Mouse (Mus musculus): ENCODE results near the gene Dad1. TPM values are rescaled to one million over a fixed set of nuclear protein-coding genes. Genes with fewer than 3 reads are reported as not detected.
A peak's percentile ranks its signal among the peaks of the same experiment; 100 is the strongest.

Gene Dad1
- total RNA-seq (2014; fragmentation: Nextera tagmentation): 223 and 226 TPM in 2 replicates
- total RNA-seq (2017): 112 and 115 TPM in 2 replicates
- 16.6 and 17.0 TPM in 2 replicates for polyA plus RNA-seq (2012)

DNA sequence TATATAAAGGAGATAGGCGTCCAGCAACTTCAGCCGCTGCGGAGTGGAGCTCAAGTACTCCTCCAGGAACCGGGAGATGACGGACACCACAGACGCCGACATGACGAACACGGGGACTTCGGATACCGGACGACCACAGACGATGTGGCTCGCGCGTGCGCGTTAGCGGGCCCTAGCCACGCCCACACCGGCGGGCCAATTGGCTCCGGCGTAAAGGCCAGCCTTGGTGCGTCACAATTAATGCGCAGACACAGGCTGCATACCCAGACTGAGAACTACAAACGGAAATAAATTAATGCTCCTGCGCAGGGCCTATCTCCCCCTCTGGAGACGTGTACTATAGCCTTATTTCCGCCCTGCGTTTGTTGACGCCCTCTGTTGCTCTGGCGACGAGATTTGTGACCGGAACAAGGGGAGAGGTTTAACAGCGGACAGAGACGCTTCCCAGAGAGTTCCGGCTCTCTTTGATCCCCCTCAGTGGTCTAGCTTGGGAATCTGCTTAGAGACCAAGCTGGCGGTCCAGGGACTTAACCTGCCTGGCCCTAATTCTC, at the start of gene Dad1, which contains the start of gene Abhd4:
TSS of gene Dad1 (minus strand) at position 364 of the 551 bp plus-strand sequence.
TSS of gene Abhd4 (plus strand) at position 448 of the 551 bp plus-strand sequence.
- peaks cover 46% of the 10 kb centered on the region for H3K4me1 ChIP-seq (ENCODE audit: insufficient read depth, low read depth, low read length)
- ATAC-seq (ENCODE audit: extremely low read depth, insufficient number of reproducible peaks, low FRiP score, poor library complexity, severe bottlenecking) (peak; percentile 99), DNase-seq (ENCODE audit: low spot score) (peak; percentile 88)
- peak within 1 kb of the TSS; percentile 84 for H3K4me3 ChIP-seq (ENCODE audit: low read depth, low read length)
- H3K9me3 ChIP-seq (replicated peaks): no peaks in the 10 kb centered on the region
- TF ChIP-seq CTCF (IDR thresholded peaks at IDR 0.05; ENCODE audit: low read depth, low read length) (no peak), TAL1 (conservative IDR thresholded peaks at IDR 0.05; ENCODE audit: low read depth, low read length) (no peak), POLR2AphosphoS5 (IDR thresholded peaks at IDR 0.05; ENCODE audit: insufficient replicate concordance, low read depth, low read length) (no peak), GATA2 (IDR thresholded peaks at IDR 0.05; ENCODE audit: borderline replicate concordance, low read depth, low read length) (no peak), GATA1 (IDR thresholded peaks at IDR 0.05; ENCODE audit: borderline replicate concordance, low read length) (no peak)
- H3K27me3 ChIP-seq (ENCODE audit: insufficient read depth, low read length): no peaks in the 10 kb centered on the region
- H3K36me3 ChIP-seq (replicated peaks): peaks cover 32% of the 10 kb centered on the region

DNA sequence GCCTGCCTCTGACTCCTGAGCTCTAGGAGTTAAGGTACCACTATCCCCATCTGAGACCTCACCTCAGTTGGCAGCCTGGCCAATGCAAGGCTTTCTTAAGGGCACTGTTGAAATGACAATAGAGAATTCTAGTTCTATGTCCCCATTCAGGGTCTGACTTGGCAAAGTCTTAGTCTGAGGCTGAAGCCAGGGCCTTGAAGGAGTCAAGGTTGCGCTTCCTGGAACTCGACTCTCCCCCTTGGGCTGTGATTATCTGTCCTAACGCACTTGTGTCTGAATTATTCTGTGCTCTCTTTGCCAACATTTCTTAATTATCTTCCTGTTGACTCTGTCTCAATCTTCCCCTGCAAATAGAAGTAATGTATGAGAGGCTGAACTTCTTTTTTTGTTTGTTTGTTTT, 46.8 kb upstream of the Dad1 start:
- no peak overlapping the region for H3K4me3 ChIP-seq (ENCODE audit: low read depth, low read length)

DNA sequence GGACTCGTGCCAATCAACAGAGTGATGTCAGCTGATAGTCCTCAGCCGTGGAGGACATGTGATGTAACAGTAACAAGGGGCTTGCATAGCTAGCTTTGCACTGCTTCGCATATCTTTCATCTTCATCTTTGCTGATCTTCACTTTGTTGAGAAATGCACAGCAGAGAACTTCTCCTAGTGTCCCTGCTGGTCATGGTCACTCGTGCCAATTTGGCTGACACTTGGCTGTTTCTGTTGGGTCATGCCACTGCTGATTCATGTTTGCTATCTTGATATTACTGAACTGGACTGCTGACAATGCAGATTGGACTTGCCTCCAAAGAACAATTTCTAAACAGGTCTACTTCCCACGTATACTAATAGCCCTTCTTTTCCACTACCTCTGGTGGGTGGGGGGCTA, 46.2 kb upstream of the Dad1 start:
- H3K4me1 ChIP-seq (ENCODE audit: insufficient read depth, low read depth, low read length): no peaks in the 10 kb centered on the region
- no peak for ATAC-seq (ENCODE audit: extremely low read depth, insufficient number of reproducible peaks, low FRiP score, poor library complexity, severe bottlenecking)
- peaks cover 4% of the 10 kb centered on the region; the same call in 1 of the 2 replicates for H3K27me3 ChIP-seq (ENCODE audit: insufficient read depth, low read length)
- no peak overlapping the region for H3K4me3 ChIP-seq (ENCODE audit: low read depth, low read length)
- H3K36me3 ChIP-seq (replicated peaks): no peaks in the 10 kb centered on the region
- no peak for DNase-seq (ENCODE audit: low spot score)
- no peaks in the 10 kb centered on the region for H3K9me3 ChIP-seq (replicated peaks)
- no peak for TF ChIP-seq POLR2AphosphoS5 (IDR thresholded peaks at IDR 0.05; ENCODE audit: insufficient replicate concordance, low read depth, low read length)
- no peak for TF ChIP-seq GATA2 (IDR thresholded peaks at IDR 0.05; ENCODE audit: borderline replicate concordance, low read depth, low read length)
- TF ChIP-seq TAL1 (conservative IDR thresholded peaks at IDR 0.05; ENCODE audit: low read depth, low read length): no peak
- TF ChIP-seq CTCF (IDR thresholded peaks at IDR 0.05; ENCODE audit: low read depth, low read length): no peak
- TF ChIP-seq GATA1 (IDR thresholded peaks at IDR 0.05; ENCODE audit: borderline replicate concordance, low read length): no peak

More for the DNA sequence above, 46.8 kb upstream of the Dad1 start:
- DNase-seq (ENCODE audit: low spot score) (no peak), ATAC-seq (ENCODE audit: extremely low read depth, insufficient number of reproducible peaks, low FRiP score, poor library complexity, severe bottlenecking) (no peak)
- H3K9me3 ChIP-seq (replicated peaks): no peaks in the 10 kb centered on the region
- no peaks in the 10 kb centered on the region for H3K36me3 ChIP-seq (replicated peaks)
- H3K4me1 ChIP-seq (ENCODE audit: insufficient read depth, low read depth, low read length): no peaks in the 10 kb centered on the region
- H3K27me3 ChIP-seq (ENCODE audit: insufficient read depth, low read length): peaks cover 4% of the 10 kb centered on the region; the same call in 1 of the 2 replicates
- TF ChIP-seq GATA1 (IDR thresholded peaks at IDR 0.05; ENCODE audit: borderline replicate concordance, low read length) (no peak), TAL1 (conservative IDR thresholded peaks at IDR 0.05; ENCODE audit: low read depth, low read length) (no peak), CTCF (IDR thresholded peaks at IDR 0.05; ENCODE audit: low read depth, low read length) (no peak), GATA2 (IDR thresholded peaks at IDR 0.05; ENCODE audit: borderline replicate concordance, low read depth, low read length) (no peak), POLR2AphosphoS5 (IDR thresholded peaks at IDR 0.05; ENCODE audit: insufficient replicate concordance, low read depth, low read length) (no peak)

DNA sequence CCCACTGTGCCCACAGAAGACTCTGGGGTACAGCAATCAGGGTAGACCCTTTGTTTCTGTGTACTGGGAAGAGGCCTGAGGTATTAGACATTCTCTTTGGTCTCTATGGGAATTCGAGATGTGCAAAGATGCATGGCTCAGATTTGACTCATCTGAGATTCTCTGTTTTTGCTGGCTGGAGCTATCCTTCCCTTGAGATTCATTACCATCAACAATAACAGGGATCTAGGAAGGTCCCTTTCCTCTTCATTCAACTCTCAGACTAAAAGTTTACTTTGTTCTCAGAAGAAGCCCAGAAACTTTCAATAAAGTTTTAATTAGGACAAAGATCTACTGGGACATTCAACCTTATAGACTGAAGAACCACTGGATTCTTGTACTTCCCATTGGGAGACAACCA, 30.9 kb upstream of the Dad1 start, which contains the start of gene Olfr49:
TSS of gene Olfr49 (minus strand) at position 101 of the 400 bp plus-strand sequence.
- peaks cover 30% of the 10 kb centered on the region for H3K27me3 ChIP-seq (ENCODE audit: insufficient read depth, low read length)
- TF ChIP-seq TAL1 (conservative IDR thresholded peaks at IDR 0.05; ENCODE audit: low read depth, low read length): no peak
- TF ChIP-seq CTCF (IDR thresholded peaks at IDR 0.05; ENCODE audit: low read depth, low read length): no peak
- no peak for TF ChIP-seq POLR2AphosphoS5 (IDR thresholded peaks at IDR 0.05; ENCODE audit: insufficient replicate concordance, low read depth, low read length)
- no peak for TF ChIP-seq GATA1 (IDR thresholded peaks at IDR 0.05; ENCODE audit: borderline replicate concordance, low read length)
- TF ChIP-seq GATA2 (IDR thresholded peaks at IDR 0.05; ENCODE audit: borderline replicate concordance, low read depth, low read length): no peak
- DNase-seq (ENCODE audit: low spot score) (no peak), ATAC-seq (ENCODE audit: extremely low read depth, insufficient number of reproducible peaks, low FRiP score, poor library complexity, severe bottlenecking) (no peak)
- H3K4me1 ChIP-seq (ENCODE audit: insufficient read depth, low read depth, low read length): 0 out of 2 replicates have a peak, but pooled peaks cover 2% of the 10 kb centered on the region
- H3K4me3 ChIP-seq (ENCODE audit: low read depth, low read length): no peak within 1 kb of the TSS
- H3K36me3 ChIP-seq (replicated peaks): no peaks in the 10 kb centered on the region
- no peaks in the 10 kb centered on the region for H3K9me3 ChIP-seq (replicated peaks)

DNA sequence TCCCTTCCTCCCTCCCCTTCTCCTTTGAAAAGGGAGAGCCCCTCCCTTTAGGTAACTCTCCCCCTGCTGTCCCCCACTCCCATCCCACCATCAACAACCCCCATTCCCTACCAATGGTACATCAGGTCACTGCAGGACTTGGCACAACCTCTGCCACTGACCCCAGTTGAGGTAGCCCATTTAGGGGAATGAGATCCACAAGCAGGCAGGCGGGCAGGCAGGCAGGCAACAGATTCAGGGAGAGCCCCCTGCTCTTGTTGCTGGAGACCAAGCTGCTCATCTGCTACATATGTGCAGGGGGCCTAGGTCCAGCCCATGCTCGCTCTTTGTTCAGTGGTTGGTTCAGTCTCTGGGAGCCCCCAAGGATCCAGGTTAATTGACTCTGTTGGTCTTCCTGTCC, 22.5 kb upstream of the Dad1 start:
- Histone ChIP-seq H3K4me1 (ENCODE audit: insufficient read depth, low read depth, low read length) (no peaks in the 10 kb centered on the region), H3K27me3 (ENCODE audit: insufficient read depth, low read length) (peaks cover 20% of the 10 kb centered on the region), H3K36me3 (replicated peaks) (no peaks in the 10 kb centered on the region), H3K9me3 (replicated peaks) (no peaks in the 10 kb centered on the region), H3K4me3 (ENCODE audit: low read depth, low read length) (no peak overlapping the region)
- DNase-seq (ENCODE audit: low spot score) (no peak), ATAC-seq (ENCODE audit: extremely low read depth, insufficient number of reproducible peaks, low FRiP score, poor library complexity, severe bottlenecking) (no peak)
- TF ChIP-seq CTCF (IDR thresholded peaks at IDR 0.05; ENCODE audit: low read depth, low read length) (no peak), GATA2 (IDR thresholded peaks at IDR 0.05; ENCODE audit: borderline replicate concordance, low read depth, low read length) (no peak), GATA1 (IDR thresholded peaks at IDR 0.05; ENCODE audit: borderline replicate concordance, low read length) (no peak), TAL1 (conservative IDR thresholded peaks at IDR 0.05; ENCODE audit: low read depth, low read length) (no peak), POLR2AphosphoS5 (IDR thresholded peaks at IDR 0.05; ENCODE audit: insufficient replicate concordance, low read depth, low read length) (no peak)

DNA sequence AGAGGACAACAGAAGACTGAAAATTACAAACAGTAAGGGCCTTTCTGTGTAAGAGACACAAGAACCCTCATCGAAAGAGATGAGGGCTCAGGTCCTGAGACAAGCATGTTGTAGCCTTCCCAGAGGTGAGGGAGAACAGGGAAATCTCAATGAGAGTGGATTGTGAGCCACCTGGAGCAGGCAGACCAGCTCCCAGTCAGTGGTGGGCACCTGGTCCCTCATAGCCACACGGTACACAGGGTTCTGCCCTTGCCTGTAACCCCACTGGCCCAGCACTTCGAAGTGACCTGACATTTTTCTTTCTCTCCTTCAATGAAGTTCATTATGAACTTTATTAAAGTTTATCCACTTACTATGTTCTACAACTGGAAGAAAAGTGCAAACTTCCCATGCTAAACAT, 18.8 kb upstream of the Dad1 start:
- ATAC-seq (ENCODE audit: extremely low read depth, insufficient number of reproducible peaks, low FRiP score, poor library complexity, severe bottlenecking): no peak

More for the DNA sequence above, 18.8 kb upstream of the Dad1 start:
- Histone ChIP-seq H3K4me1 (ENCODE audit: insufficient read depth, low read depth, low read length) (peaks cover 7% of the 10 kb centered on the region; the same call in 1 of the 2 replicates), H3K27me3 (ENCODE audit: insufficient read depth, low read length) (peaks cover 18% of the 10 kb centered on the region), H3K9me3 (replicated peaks) (no peaks in the 10 kb centered on the region), H3K36me3 (replicated peaks) (peaks cover 10% of the 10 kb centered on the region), H3K4me3 (ENCODE audit: low read depth, low read length) (no peak overlapping the region)
- TF ChIP-seq TAL1 (conservative IDR thresholded peaks at IDR 0.05; ENCODE audit: low read depth, low read length): no peak
- no peak for TF ChIP-seq GATA2 (IDR thresholded peaks at IDR 0.05; ENCODE audit: borderline replicate concordance, low read depth, low read length)
- no peak for TF ChIP-seq GATA1 (IDR thresholded peaks at IDR 0.05; ENCODE audit: borderline replicate concordance, low read length)
- DNase-seq (ENCODE audit: low spot score): no peak

Measured in G1E (cell line).